15 mouse cellular contexts compared by ENCODE assay signal in genomic region chr8:122309272-122309671, GRCm38 (mm10). TPM values are rescaled to one million over a fixed set of nuclear protein-coding genes. Genes with fewer than 3 reads are reported as not detected.
DNase-seq lines count a peak whose midpoint lies in the region; ATAC-seq lines count a peak whose summit lies in the region.
"Had no signal": no experiment of that assay in that cellular context is flagged by ENCODE, and none has a peak within 500 bp of the region (broad histone marks: within the 10 kb centered on the region; RNA-seq: fewer than 3 reads in every experiment).

No protein-coding gene starts in this region.

- WGBS in kidney, embryonic 15.5 days = 85% methylated on average over 12 of the region's 12 CpGs

- H3K9ac ChIP-seq in kidney, embryonic 15.5 days = no peak overlapping the region

- no peak overlapping the region for H3K27ac ChIP-seq in kidney, embryonic 15.5 days

- peak; percentile 66 for ATAC-seq in kidney, embryonic 15.5 days (replicated peaks; ENCODE audit: low FRiP score)
- ATAC-seq in granulocyte monocyte progenitor cell, adult 5-6 weeks (replicated peaks; ENCODE audit: poor library complexity, severe bottlenecking) = peak; percentile 30; the same call in 1 of the 2 replicates

- peaks cover 53% of the 10 kb centered on the region for H3K36me3 ChIP-seq in kidney, embryonic 15.5 days
- peaks cover 100% of the 10 kb centered on the region for H3K36me3 ChIP-seq in megakaryocyte, embryonic 14.5 days (replicated peaks; ENCODE audit: low read length)

- no peaks in the 10 kb centered on the region for H3K9me3 ChIP-seq in kidney, embryonic 15.5 days (replicated peaks)
- no peaks in the 10 kb centered on the region for H3K9me3 ChIP-seq in megakaryocyte, embryonic 14.5 days

- no peak overlapping the region for H3K4me3 ChIP-seq in kidney, embryonic 15.5 days (replicated peaks)
- H3K4me3 ChIP-seq in megakaryocyte, embryonic 14.5 days (replicated peaks) = peak overlapping the region; percentile 83

- no peak overlapping the region for H3K4me2 ChIP-seq in kidney, embryonic 15.5 days

- peaks cover 19% of the 10 kb centered on the region for H3K4me1 ChIP-seq in kidney, embryonic 15.5 days
- H3K4me1 ChIP-seq in megakaryocyte, embryonic 14.5 days = peaks cover 100% of the 10 kb centered on the region

- H3K27me3 ChIP-seq in kidney, embryonic 15.5 days = no peaks in the 10 kb centered on the region
- H3K27me3 ChIP-seq in megakaryocyte, embryonic 14.5 days (replicated peaks) = no peaks in the 10 kb centered on the region

- no peak for DNase-seq in kidney, postnatal 14 days
- DNase-seq in c-Kit-negative CD71-positive TER-119-positive erythroid progenitor cells, embryonic 14.5 days (ENCODE audit: low read depth, low spot score) = peak; percentile 80
- no peak for DNase-seq in layer of hippocampus, adult 9-10 months (ENCODE audit: low spot score)
- DNase-seq in cerebellum, adult 11-12 months = no peak
- DNase-seq in frontal cortex, postnatal 14 days (ENCODE audit: low spot score in 2 of 2) = no peak
- DNase-seq: lung, postnatal 36 days; right cerebral cortex, postnatal 25 days; thymus, postnatal 25 days had no signal

RNA-seq across cellular contexts. Expression of gene Zfpm1, which starts 27.3 kb away (rescaled TPM):
- 2.2 and 2.4 TPM in 2 replicates for polyA plus RNA-seq in kidney, embryonic 15.5 days (2015; fragmentation: Nextera tagmentation; extraction: Ambion mirVana)
- total RNA-seq in granulocyte monocyte progenitor cell, adult 5-6 weeks (2014; fragmentation: Nextera tagmentation) = 1.7 and 3.4 TPM in 2 replicates
- total RNA-seq in granulocyte monocyte progenitor cell, adult 5-6 weeks (2017) = 5.5 and 7.9 TPM in 2 replicates
- polyA plus RNA-seq in megakaryocyte, embryonic 14.5 days (2012; ENCODE audit: insufficient read depth, low replicate concordance) = 1,238 and 3,030 TPM in 2 replicates

RNA-seq across cellular contexts. Expression of gene Trhr2, which starts 51.3 kb away (rescaled TPM):
- not detected in 2 replicates for polyA plus RNA-seq in kidney, embryonic 15.5 days (2015; fragmentation: Nextera tagmentation; extraction: Ambion mirVana)
- total RNA-seq in granulocyte monocyte progenitor cell, adult 5-6 weeks (2014; fragmentation: Nextera tagmentation) = not detected in 2 replicates
- not detected in 2 replicates for total RNA-seq in granulocyte monocyte progenitor cell, adult 5-6 weeks (2017)
- 1.8 TPM in 1 of 2 replicates, not detected in the other for polyA plus RNA-seq in megakaryocyte, embryonic 14.5 days (2012; ENCODE audit: insufficient read depth, low replicate concordance)
- polyA plus RNA-seq: embryonic facial prominence, embryonic 11.5 days; heart, postnatal 0 days; kidney, embryonic 14.5 days; neural tube, embryonic 11.5 days had no signal

Comparison
In these comparisons a context has a peak if more than half of its experiments do, and no peak if none do; other contexts are left out.
1. RNA of gene Zfpm1, which starts 27.3 kb away (polyA plus RNA-seq): 1,238 to 3,030 TPM in megakaryocyte, embryonic 14.5 days; 2.2 to 2.4 TPM in kidney, embryonic 15.5 days; every median in the first group is over 100 times any median in the second.